Mouse (Mus musculus): ENCODE data around the gene Tshz3.

Gene Tshz3

GRCm38 (mm10) chr7:36697856-36698588 is at the start of gene Tshz3:
TSS of gene Tshz3 (plus strand) at chr7:36698118.
- peak; percentile 78 for DNase-seq (ENCODE audit: low spot score)

- DNase-seq (ENCODE audit: low spot score) = no peak
Observed at GRCm38 (mm10) chr7:36655931-36656330, 42.0 kb upstream of the Tshz3 start.

GRCm38 (mm10) chr7:36656401-36656800 is 41.5 kb upstream of the Tshz3 start:
- DNase-seq (ENCODE audit: low spot score) = no peak

- DNase-seq (ENCODE audit: low spot score) = no peak
Observed at GRCm38 (mm10) chr7:36658331-36658730, 39.6 kb upstream of the Tshz3 start.

GRCm38 (mm10) chr7:36659265-36659664 is 38.7 kb upstream of the Tshz3 start:
- no peak for DNase-seq (ENCODE audit: low spot score)

- no peak for DNase-seq (ENCODE audit: low spot score)
Observed at GRCm38 (mm10) chr7:36660654-36661053, 37.3 kb upstream of the Tshz3 start.

- DNase-seq (ENCODE audit: low spot score) = no peak
Observed at GRCm38 (mm10) chr7:36663431-36663830, 34.5 kb upstream of the Tshz3 start.

GRCm38 (mm10) chr7:36667767-36668166 is 30.2 kb upstream of the Tshz3 start:
- no peak for DNase-seq (ENCODE audit: low spot score)

GRCm38 (mm10) chr7:36678031-36678430 is 19.9 kb upstream of the Tshz3 start:
- no peak for DNase-seq (ENCODE audit: low spot score)

- no peak for DNase-seq (ENCODE audit: low spot score)
Observed at GRCm38 (mm10) chr7:36678510-36678909, 19.4 kb upstream of the Tshz3 start.

- no peak for DNase-seq (ENCODE audit: low spot score)
Observed at GRCm38 (mm10) chr7:36679031-36679618, 18.8 kb upstream of the Tshz3 start.

GRCm38 (mm10) chr7:36679866-36680458 is 18.0 kb upstream of the Tshz3 start:
- DNase-seq (ENCODE audit: low spot score) = no peak

- no peak for DNase-seq (ENCODE audit: low spot score)
Observed at GRCm38 (mm10) chr7:36687508-36687907, 10.4 kb upstream of the Tshz3 start.

GRCm38 (mm10) chr7:36689049-36689793 is 8.7 kb upstream of the Tshz3 start:
- no peak for DNase-seq (ENCODE audit: low spot score)

GRCm38 (mm10) chr7:36690551-36690950 is 7.4 kb upstream of the Tshz3 start:
- DNase-seq (ENCODE audit: low spot score) = no peak

- no peak for DNase-seq (ENCODE audit: low spot score)
Observed at GRCm38 (mm10) chr7:36691617-36692016, 6.3 kb upstream of the Tshz3 start.

- DNase-seq (ENCODE audit: low spot score) = no peak
Observed at GRCm38 (mm10) chr7:36692381-36692780, 5.5 kb upstream of the Tshz3 start.

- peak; percentile 52 for DNase-seq (ENCODE audit: low spot score)
Observed at GRCm38 (mm10) chr7:36693081-36693480, 4.8 kb upstream of the Tshz3 start.

GRCm38 (mm10) chr7:36694642-36695191 is 3.2 kb upstream of the Tshz3 start:
- DNase-seq (ENCODE audit: low spot score) = no peak

GRCm38 (mm10) chr7:36695276-36695675 is 2.6 kb upstream of the Tshz3 start:
- no peak for DNase-seq (ENCODE audit: low spot score)

GRCm38 (mm10) chr7:36695791-36696241 is 2.1 kb upstream of the Tshz3 start:
- peak; percentile 23 for DNase-seq (ENCODE audit: low spot score)

GRCm38 (mm10) chr7:36696406-36697117 is 1.4 kb upstream of the Tshz3 start:
- DNase-seq (ENCODE audit: low spot score) = peak; percentile 13

Data from ovary, adult 18-20 months (tissue).